Mouse (Mus musculus) hindbrain, embryonic 11.5 days (tissue): Measurements from ENCODE around the gene Gfod1. TPM values are rescaled to one million over a fixed set of nuclear protein-coding genes. Genes with fewer than 3 reads are reported as not detected.
A peak's percentile ranks its signal among the peaks of the same experiment; 100 is the strongest.

Source experiments
- ATAC-seq: fragments of 200-750 bp; cut with Nextera tagmentation; 2 replicates; pipeline ENCODE4 v1.8.0; 2017; ENCODE audit warnings: mild to moderate bottlenecking, moderate TSS enrichment, moderate library complexity; ENCODE audit not compliant: low FRiP score
- DNase-seq: peaks from one replicate; pipeline ENCODE4 v3.0.0-alpha.2; 2015; ENCODE audit warnings: low spot score
- H3K27ac ChIP-seq: fragments of 300-500 bp; sonication (generic); 2 replicates; pipeline ENCODE4 v1.5.1; 2014; ENCODE audit warnings: mild to moderate bottlenecking, low read depth, low read length
- H3K27me3 ChIP-seq: fragments of 300-500 bp; sonication (generic); 2 replicates; pipeline ENCODE4 v1.6.1; 2014; ENCODE audit warnings: mild to moderate bottlenecking, low read length, moderate library complexity, mixed read lengths; ENCODE audit not compliant: control insufficient read depth, insufficient read depth
- H3K36me3 ChIP-seq: fragments of 300-500 bp; sonication (generic); 2 replicates; pipeline ENCODE4 v1.6.1; 2014; ENCODE audit warnings: mild to moderate bottlenecking, low read length, moderate library complexity, mixed read lengths; ENCODE audit not compliant: control insufficient read depth, insufficient read depth
- H3K4me1 ChIP-seq: fragments of 300-500 bp; sonication (generic); replicated peaks from 2 replicates; pipeline ENCODE4 v1.6.1; 2014; ENCODE audit warnings: low read length, mixed read lengths; ENCODE audit not compliant: control insufficient read depth, insufficient read depth
- H3K4me2 ChIP-seq: fragments of 300-500 bp; sonication (generic); replicated peaks from 2 replicates; pipeline ENCODE4 v1.6.1; 2014; ENCODE audit warnings: mild to moderate bottlenecking, low read depth, low read length
- H3K4me3 ChIP-seq: fragments of 300-500 bp; sonication (generic); 2 replicates; pipeline ENCODE4 v1.5.1; 2014; ENCODE audit warnings: low read depth, low read length
- H3K9ac ChIP-seq: fragments of 300-500 bp; sonication (generic); 2 replicates; pipeline ENCODE4 v1.6.1; 2014; ENCODE audit warnings: low read depth, low read length
- H3K9me3 ChIP-seq: fragments of 300-500 bp; sonication (generic); 2 replicates; pipeline ENCODE4 v1.6.1; 2016; ENCODE audit warnings: low read length; ENCODE audit not compliant: control insufficient read depth
- WGBS: fragments of 180-500 bp; shearing (Covaris S2); extraction: QIAGEN DNeasy Blood & Tissue Kit; methylation state at CpG from one replicate; pipeline ENCODE4 v1.1.7; 2014; 5-methylcytosine and 5-hydroxymethylcytosine counted together
- polyA plus RNA-seq: library from polyadenylated mRNA; unstranded; fragments of >200 nt; fragmentation: Nextera tagmentation; extraction: Ambion mirVana; gene quantifications from 2 replicates; pipeline ENCODE4 v1.2.1, GENCODE M21; 2014

Gfod1 gene
- polyA plus RNA-seq, 1 experiment from 2014 or later = 0.77 TPM

- 0 out of 2 replicates have a peak, but pooled peaks cover 2% of the 10 kb centered on the region for H3K27me3 ChIP-seq
- ATAC-seq = no peak
These were observed 127.3 kb downstream of the Gfod1 start for GRCm38 (mm10) chr13:43176676-43177075.

GRCm38 (mm10) chr13:43173262-43173661, 130.7 kb downstream of the Gfod1 start:
- no peaks in the 10 kb centered on the region for H3K36me3 ChIP-seq
- no peaks in the 10 kb centered on the region; the same call in 1 of the 2 replicates for H3K4me1 ChIP-seq
- no peak for ATAC-seq
- H3K9ac ChIP-seq = no peak overlapping the region
- DNase-seq = peak; percentile 86
- H3K27ac ChIP-seq = no peak overlapping the region
- H3K4me3 ChIP-seq = no peak overlapping the region
- no peaks in the 10 kb centered on the region for H3K9me3 ChIP-seq
- no peaks in the 10 kb centered on the region for H3K27me3 ChIP-seq
- H3K4me2 ChIP-seq = no peak overlapping the region
- WGBS = 12% methylated on average over 9 of the region's 9 CpGs

More at GRCm38 (mm10) chr13:43176676-43177075, 127.3 kb downstream of the Gfod1 start:
- no peak overlapping the region for H3K9ac ChIP-seq
- no peaks in the 10 kb centered on the region for H3K9me3 ChIP-seq
- WGBS = 95% methylated on average over 3 of the region's 3 CpGs
- H3K4me1 ChIP-seq = no peaks in the 10 kb centered on the region; the same call in 1 of the 2 replicates
- DNase-seq = no peak
- H3K4me2 ChIP-seq = no peak overlapping the region
- H3K36me3 ChIP-seq = no peaks in the 10 kb centered on the region
- H3K27ac ChIP-seq = no peak overlapping the region
- no peak overlapping the region for H3K4me3 ChIP-seq

GRCm38 (mm10) chr13:43172036-43172713, 131.8 kb downstream of the Gfod1 start:
- H3K27ac ChIP-seq = no peak overlapping the region

GRCm38 (mm10) chr13:43171020-43171710, 132.8 kb downstream of the Gfod1 start, which contains the start of gene Tbc1d7:
TSS of gene Tbc1d7 (minus strand) at chr13:43171501.
- peak within 1 kb of the TSS; percentile 67 for H3K4me2 ChIP-seq
- H3K4me3 ChIP-seq = peak within 1 kb of the TSS; percentile 48
- H3K9me3 ChIP-seq = no peaks in the 10 kb centered on the region
- H3K9ac ChIP-seq = peak within 1 kb of the TSS; percentile 71
- WGBS = 1% methylated on average over 48 of the region's 48 CpGs
- H3K27ac ChIP-seq = peak within 1 kb of the TSS; percentile 62; the same call in 1 of the 2 replicates
- H3K27me3 ChIP-seq = no peaks in the 10 kb centered on the region
- DNase-seq (peak; percentile 100), ATAC-seq (peak; percentile 96)
- no peaks in the 10 kb centered on the region; the same call in 1 of the 2 replicates for H3K4me1 ChIP-seq
- H3K36me3 ChIP-seq = no peaks in the 10 kb centered on the region

More at GRCm38 (mm10) chr13:43172036-43172713, 131.8 kb downstream of the Gfod1 start:
- Histone ChIP-seq H3K9me3 (no peaks in the 10 kb centered on the region), H3K27me3 (no peaks in the 10 kb centered on the region), H3K4me2 (peak overlapping the region; percentile 67), H3K4me1 (no peaks in the 10 kb centered on the region; the same call in 1 of the 2 replicates), H3K9ac (peak overlapping the region; percentile 71), H3K4me3 (peak overlapping the region; percentile 48), H3K36me3 (no peaks in the 10 kb centered on the region)
- no peak for ATAC-seq
- peak; percentile 37 for DNase-seq
- WGBS = 42% methylated on average over 14 of the region's 14 CpGs

GRCm38 (mm10) chr13:43167721-43168120, 136.3 kb downstream of the Gfod1 start:
- ATAC-seq = no peak
- no peak for DNase-seq
- H3K4me1 ChIP-seq = no peaks in the 10 kb centered on the region; the same call in 1 of the 2 replicates
- H3K4me3 ChIP-seq = no peak overlapping the region
- H3K27ac ChIP-seq = no peak overlapping the region
- WGBS = 78% methylated on average over 9 of the region's 9 CpGs
- no peaks in the 10 kb centered on the region for H3K27me3 ChIP-seq
- peaks cover 2% of the 10 kb centered on the region; the same call in 1 of the 2 replicates for H3K36me3 ChIP-seq
- H3K9me3 ChIP-seq = no peaks in the 10 kb centered on the region
- no peak overlapping the region for H3K9ac ChIP-seq
- H3K4me2 ChIP-seq = no peak overlapping the region

GRCm38 (mm10) chr13:43159429-43159828, 144.5 kb downstream of the Gfod1 start:
- Histone ChIP-seq H3K4me2 (no peak overlapping the region), H3K9me3 (no peaks in the 10 kb centered on the region), H3K4me3 (no peak overlapping the region), H3K27me3 (no peaks in the 10 kb centered on the region), H3K36me3 (no peaks in the 10 kb centered on the region), H3K9ac (no peak overlapping the region), H3K4me1 (no peaks in the 10 kb centered on the region), H3K27ac (no peak overlapping the region)
- 70% methylated on average over 3 of the region's 3 CpGs for WGBS
- no peak for ATAC-seq
- no peak for DNase-seq

- Histone ChIP-seq H3K36me3 (no peaks in the 10 kb centered on the region), H3K9me3 (no peaks in the 10 kb centered on the region), H3K4me1 (no peaks in the 10 kb centered on the region), H3K27ac (no peak overlapping the region), H3K4me2 (no peak overlapping the region), H3K9ac (no peak overlapping the region), H3K4me3 (no peak overlapping the region), H3K27me3 (no peaks in the 10 kb centered on the region)
- DNase-seq (no peak), ATAC-seq (no peak)
- 70% methylated on average over 5 of the region's 5 CpGs for WGBS
These were observed 145.7 kb downstream of the Gfod1 start for GRCm38 (mm10) chr13:43158281-43158680.

- Histone ChIP-seq H3K27ac (no peak overlapping the region), H3K36me3 (no peaks in the 10 kb centered on the region)
These were observed 146.6 kb downstream of the Gfod1 start for GRCm38 (mm10) chr13:43157370-43157769.

More at GRCm38 (mm10) chr13:43157370-43157769, 146.6 kb downstream of the Gfod1 start:
- Histone ChIP-seq H3K27me3 (no peaks in the 10 kb centered on the region), H3K4me2 (no peak overlapping the region), H3K9ac (no peak overlapping the region), H3K4me3 (no peak overlapping the region), H3K9me3 (no peaks in the 10 kb centered on the region), H3K4me1 (no peaks in the 10 kb centered on the region)
- WGBS = 55% methylated on average over 5 of the region's 5 CpGs
- DNase-seq (no peak), ATAC-seq (no peak)
